Mouse (Mus musculus): ENCODE results near the gene Wt1.

- TF ChIP-seq CTCF (IDR thresholded peaks at IDR 0.05; ENCODE audit: control insufficient read depth, insufficient read depth, insufficient replicate concordance, low read depth, low read length), result no peak
- no peak for TF ChIP-seq POLR2A (IDR thresholded peaks at IDR 0.05; ENCODE audit: control insufficient read depth, low read depth, low read length)
These were observed 1.1 kb upstream of the Wt1 start for GRCm38 (mm10) chr2:105125205-105125604.
